Mouse (Mus musculus): ENCODE measurements around the gene Pgrmc1. TPM values are rescaled to one million over a fixed set of nuclear protein-coding genes. Genes with fewer than 3 reads are reported as not detected.

Pgrmc1 gene
- total and polyA plus RNA-seq, 3 experiments: 54.4 to 107 (median 88.4) TPM

DNA sequence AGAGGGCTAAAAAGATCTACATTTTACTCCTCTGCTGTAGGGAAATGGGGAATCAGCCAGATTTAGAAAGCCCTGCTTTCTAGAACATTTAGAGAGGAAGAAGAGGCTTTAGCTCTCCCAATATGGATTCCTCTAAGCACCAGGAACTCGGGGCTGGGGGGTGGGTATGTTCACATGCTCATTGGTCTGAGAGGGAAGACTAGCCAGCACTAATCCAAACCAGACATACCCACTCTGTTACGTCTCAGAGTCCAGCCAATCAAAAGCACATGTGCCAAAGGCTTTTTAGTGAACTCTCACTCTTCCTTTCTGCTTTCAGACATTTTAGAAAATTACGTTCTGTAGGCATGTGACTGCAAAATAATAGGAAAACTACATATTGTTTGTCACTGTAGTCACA, 1.6 kb downstream of the Pgrmc1 start:
- ATAC-seq (ENCODE audit: extremely low read depth, insufficient number of reproducible peaks, low FRiP score, poor library complexity, severe bottlenecking): peak; percentile 43; the same call in 1 of the 2 replicates
- H3K4me3 ChIP-seq (ENCODE audit: low read depth, low read length): peak overlapping the region; percentile 82; the same call in 1 of the 2 replicates

DNA sequence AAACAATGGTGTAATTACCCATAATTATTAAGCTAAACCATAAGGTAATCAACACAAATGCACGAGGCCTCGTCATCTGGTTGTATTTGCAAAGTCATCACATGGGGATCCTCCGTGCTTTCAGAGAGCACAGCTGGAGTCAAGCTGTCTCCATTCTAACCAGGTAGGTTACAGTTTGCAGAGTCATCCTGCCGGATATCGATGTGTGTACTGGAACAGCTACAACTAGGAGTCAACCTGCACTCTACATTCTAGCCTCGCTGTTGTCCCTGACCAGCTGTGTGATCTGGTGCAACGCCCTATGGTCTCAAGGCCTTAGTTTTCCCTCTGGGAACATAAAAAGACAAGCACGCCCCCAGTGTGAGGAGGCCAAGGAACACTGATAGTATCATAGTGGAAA, 2.1 kb downstream of the Pgrmc1 start:
- no peaks in the 10 kb centered on the region for H3K9me3 ChIP-seq (replicated peaks)
- no peaks in the 10 kb centered on the region for H3K27me3 ChIP-seq (ENCODE audit: insufficient read depth, low read length)
- ATAC-seq (ENCODE audit: extremely low read depth, insufficient number of reproducible peaks, low FRiP score, poor library complexity, severe bottlenecking) (peak; percentile 58), DNase-seq (ENCODE audit: low spot score) (peak; percentile 16)
- no peak for TF ChIP-seq CTCF (IDR thresholded peaks at IDR 0.05; ENCODE audit: low read depth, low read length)
- TF ChIP-seq TAL1 (conservative IDR thresholded peaks at IDR 0.05; ENCODE audit: low read depth, low read length): no peak
- no peak for TF ChIP-seq GATA2 (IDR thresholded peaks at IDR 0.05; ENCODE audit: borderline replicate concordance, low read depth, low read length)
- no peak for TF ChIP-seq GATA1 (IDR thresholded peaks at IDR 0.05; ENCODE audit: borderline replicate concordance, low read length)
- no peak for TF ChIP-seq POLR2AphosphoS5 (IDR thresholded peaks at IDR 0.05; ENCODE audit: insufficient replicate concordance, low read depth, low read length)
- peaks cover 30% of the 10 kb centered on the region for H3K36me3 ChIP-seq (replicated peaks)
- H3K4me1 ChIP-seq (ENCODE audit: insufficient read depth, low read depth, low read length): peaks cover 22% of the 10 kb centered on the region
- no peak overlapping the region for H3K4me3 ChIP-seq (ENCODE audit: low read depth, low read length)

More for the DNA sequence above, 1.6 kb downstream of the Pgrmc1 start:
- peak; percentile 16 for DNase-seq (ENCODE audit: low spot score)
- Histone ChIP-seq H3K4me1 (ENCODE audit: insufficient read depth, low read depth, low read length) (peaks cover 22% of the 10 kb centered on the region), H3K9me3 (replicated peaks) (no peaks in the 10 kb centered on the region), H3K36me3 (replicated peaks) (peaks cover 27% of the 10 kb centered on the region), H3K27me3 (ENCODE audit: insufficient read depth, low read length) (no peaks in the 10 kb centered on the region)
- TF ChIP-seq GATA1 (IDR thresholded peaks at IDR 0.05; ENCODE audit: borderline replicate concordance, low read length): no peak

DNA sequence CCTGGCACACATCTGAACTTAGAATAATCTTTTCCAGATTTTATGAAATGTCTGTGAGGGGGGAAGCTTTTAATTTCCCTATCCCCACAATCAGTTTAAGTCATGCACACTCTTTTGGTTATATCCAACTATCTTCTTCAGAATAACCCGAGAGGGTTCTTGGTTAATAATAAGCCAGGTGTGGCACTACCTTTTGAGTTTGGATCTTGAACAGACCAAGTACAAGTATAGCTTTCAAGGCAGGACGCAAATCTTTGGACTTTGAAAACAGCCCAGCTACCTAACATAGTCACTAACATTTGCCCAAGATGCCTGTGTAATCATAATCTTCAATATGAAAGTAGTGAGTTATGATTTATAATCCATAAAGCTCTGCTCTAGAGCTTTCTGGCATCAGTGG, 4.9 kb downstream of the Pgrmc1 start:
- no peaks in the 10 kb centered on the region for H3K27me3 ChIP-seq (ENCODE audit: insufficient read depth, low read length)
- ATAC-seq (ENCODE audit: extremely low read depth, insufficient number of reproducible peaks, low FRiP score, poor library complexity, severe bottlenecking) (no peak), DNase-seq (ENCODE audit: low spot score) (no peak)
- H3K9me3 ChIP-seq (replicated peaks): no peaks in the 10 kb centered on the region
- TF ChIP-seq POLR2AphosphoS5 (IDR thresholded peaks at IDR 0.05; ENCODE audit: insufficient replicate concordance, low read depth, low read length): no peak
- TF ChIP-seq GATA1 (IDR thresholded peaks at IDR 0.05; ENCODE audit: borderline replicate concordance, low read length): no peak
- TF ChIP-seq GATA2 (IDR thresholded peaks at IDR 0.05; ENCODE audit: borderline replicate concordance, low read depth, low read length): no peak
- TF ChIP-seq CTCF (IDR thresholded peaks at IDR 0.05; ENCODE audit: low read depth, low read length): no peak
- TF ChIP-seq TAL1 (conservative IDR thresholded peaks at IDR 0.05; ENCODE audit: low read depth, low read length): no peak
- peaks cover 49% of the 10 kb centered on the region for H3K36me3 ChIP-seq (replicated peaks)
- peaks cover 28% of the 10 kb centered on the region for H3K4me1 ChIP-seq (ENCODE audit: insufficient read depth, low read depth, low read length)
- no peak overlapping the region for H3K4me3 ChIP-seq (ENCODE audit: low read depth, low read length)

DNA sequence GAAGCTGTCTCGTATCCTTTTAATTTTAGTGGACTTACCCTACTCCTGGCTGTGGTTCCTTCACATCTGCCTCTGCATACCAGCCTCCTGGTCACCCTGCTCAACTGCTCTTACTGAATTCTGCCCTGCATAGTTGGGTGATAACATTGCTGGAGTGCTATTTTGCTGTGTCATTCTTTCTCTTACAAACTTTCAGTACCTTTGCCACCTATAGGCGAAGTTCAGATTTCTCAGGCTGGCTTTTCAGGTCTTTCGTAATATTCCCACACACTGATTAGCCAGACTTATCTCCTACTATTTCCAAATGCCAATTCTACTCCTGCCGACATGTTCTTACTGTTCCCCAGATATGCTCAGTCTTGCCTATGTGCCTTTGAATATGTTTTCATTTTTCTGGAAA, 6.0 kb downstream of the Pgrmc1 start:
- no peak for DNase-seq (ENCODE audit: low spot score)
- peaks cover 49% of the 10 kb centered on the region for H3K36me3 ChIP-seq (replicated peaks)
- ATAC-seq (ENCODE audit: extremely low read depth, insufficient number of reproducible peaks, low FRiP score, poor library complexity, severe bottlenecking): no peak

GRCm38 (mm10) chrX:36609117-36609516, 11.1 kb downstream of the Pgrmc1 start:
- Histone ChIP-seq H3K27me3 (ENCODE audit: insufficient read depth, low read length) (no peaks in the 10 kb centered on the region), H3K4me1 (ENCODE audit: insufficient read depth, low read depth, low read length) (peaks cover 14% of the 10 kb centered on the region), H3K9me3 (replicated peaks) (no peaks in the 10 kb centered on the region), H3K4me3 (ENCODE audit: low read depth, low read length) (no peak overlapping the region), H3K36me3 (replicated peaks) (peaks cover 36% of the 10 kb centered on the region)
- no peak for ATAC-seq (ENCODE audit: extremely low read depth, insufficient number of reproducible peaks, low FRiP score, poor library complexity, severe bottlenecking)
- TF ChIP-seq POLR2AphosphoS5 (IDR thresholded peaks at IDR 0.05; ENCODE audit: insufficient replicate concordance, low read depth, low read length): no peak
- TF ChIP-seq GATA2 (IDR thresholded peaks at IDR 0.05; ENCODE audit: borderline replicate concordance, low read depth, low read length): no peak
- TF ChIP-seq CTCF (IDR thresholded peaks at IDR 0.05; ENCODE audit: low read depth, low read length): no peak
- no peak for TF ChIP-seq TAL1 (conservative IDR thresholded peaks at IDR 0.05; ENCODE audit: low read depth, low read length)
- TF ChIP-seq GATA1 (IDR thresholded peaks at IDR 0.05; ENCODE audit: borderline replicate concordance, low read length): no peak
- DNase-seq (ENCODE audit: low spot score): no peak

More for the DNA sequence above, 6.0 kb downstream of the Pgrmc1 start:
- TF ChIP-seq POLR2AphosphoS5 (IDR thresholded peaks at IDR 0.05; ENCODE audit: insufficient replicate concordance, low read depth, low read length) (no peak), GATA2 (IDR thresholded peaks at IDR 0.05; ENCODE audit: borderline replicate concordance, low read depth, low read length) (no peak), GATA1 (IDR thresholded peaks at IDR 0.05; ENCODE audit: borderline replicate concordance, low read length) (no peak), TAL1 (conservative IDR thresholded peaks at IDR 0.05; ENCODE audit: low read depth, low read length) (no peak), CTCF (IDR thresholded peaks at IDR 0.05; ENCODE audit: low read depth, low read length) (no peak)
- Histone ChIP-seq H3K9me3 (replicated peaks) (no peaks in the 10 kb centered on the region), H3K4me3 (ENCODE audit: low read depth, low read length) (no peak overlapping the region), H3K4me1 (ENCODE audit: insufficient read depth, low read depth, low read length) (peaks cover 32% of the 10 kb centered on the region), H3K27me3 (ENCODE audit: insufficient read depth, low read length) (no peaks in the 10 kb centered on the region)

DNA sequence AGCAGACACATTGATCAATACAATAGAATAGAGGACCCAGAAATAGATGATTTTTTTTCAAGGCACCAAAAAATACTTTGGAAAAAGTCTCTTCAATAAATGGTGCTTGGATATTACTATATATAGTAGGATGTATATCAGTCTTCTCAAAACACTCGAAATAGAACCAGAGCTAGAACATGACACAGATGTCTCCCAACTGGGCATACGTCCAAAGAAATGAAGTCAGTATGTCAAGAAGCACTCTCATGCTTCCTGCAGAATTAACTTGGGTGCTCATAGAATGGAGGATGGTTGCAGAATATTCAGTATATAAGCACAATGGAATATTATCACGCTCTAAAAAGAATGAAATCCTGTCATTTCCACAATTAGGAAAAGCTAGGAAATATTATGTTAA, 30.1 kb downstream of the Pgrmc1 start:
- Histone ChIP-seq H3K4me1 (ENCODE audit: insufficient read depth, low read depth, low read length) (no peaks in the 10 kb centered on the region), H3K4me3 (ENCODE audit: low read depth, low read length) (no peak overlapping the region), H3K9me3 (replicated peaks) (no peaks in the 10 kb centered on the region), H3K36me3 (replicated peaks) (no peaks in the 10 kb centered on the region), H3K27me3 (ENCODE audit: insufficient read depth, low read length) (no peaks in the 10 kb centered on the region)
- DNase-seq (ENCODE audit: low spot score) (no peak), ATAC-seq (ENCODE audit: extremely low read depth, insufficient number of reproducible peaks, low FRiP score, poor library complexity, severe bottlenecking) (no peak)
- TF ChIP-seq TAL1 (conservative IDR thresholded peaks at IDR 0.05; ENCODE audit: low read depth, low read length): no peak
- TF ChIP-seq GATA2 (IDR thresholded peaks at IDR 0.05; ENCODE audit: borderline replicate concordance, low read depth, low read length): no peak
- TF ChIP-seq CTCF (IDR thresholded peaks at IDR 0.05; ENCODE audit: low read depth, low read length): no peak
- no peak for TF ChIP-seq POLR2AphosphoS5 (IDR thresholded peaks at IDR 0.05; ENCODE audit: insufficient replicate concordance, low read depth, low read length)
- TF ChIP-seq GATA1 (IDR thresholded peaks at IDR 0.05; ENCODE audit: borderline replicate concordance, low read length): no peak

GRCm38 (mm10) chrX:36630771-36631170, 32.8 kb downstream of the Pgrmc1 start:
- Histone ChIP-seq H3K9me3 (replicated peaks) (no peaks in the 10 kb centered on the region), H3K4me1 (ENCODE audit: insufficient read depth, low read depth, low read length) (no peaks in the 10 kb centered on the region), H3K27me3 (ENCODE audit: insufficient read depth, low read length) (no peaks in the 10 kb centered on the region), H3K36me3 (replicated peaks) (no peaks in the 10 kb centered on the region), H3K4me3 (ENCODE audit: low read depth, low read length) (no peak overlapping the region)
- ATAC-seq (ENCODE audit: extremely low read depth, insufficient number of reproducible peaks, low FRiP score, poor library complexity, severe bottlenecking): no peak
- DNase-seq (ENCODE audit: low spot score): no peak
- no peak for TF ChIP-seq GATA1 (IDR thresholded peaks at IDR 0.05; ENCODE audit: borderline replicate concordance, low read length)

Measured in G1E (cell line).